Mouse (Mus musculus): Measurements from ENCODE around the gene Tdrkh.

- TF ChIP-seq CTCF (IDR thresholded peaks at IDR 0.05; ENCODE audit: extremely low read depth, insufficient read depth, insufficient read length, insufficient replicate concordance) (no peak), POLR2A (IDR thresholded peaks at IDR 0.05; ENCODE audit: low read depth, low read length) (no peak)
Measured at GRCm38 (mm10) chr3:94396851-94397250, 16.2 kb upstream of the Tdrkh start.

All from spleen, adult 2 months (tissue).